Mouse (Mus musculus): ENCODE data around the gene Cpne4.

- TF ChIP-seq CTCF (IDR thresholded peaks at IDR 0.05; ENCODE audit: control insufficient read depth, insufficient read depth, insufficient replicate concordance, low read depth, low read length), result no peak
- no peak for TF ChIP-seq POLR2A (IDR thresholded peaks at IDR 0.05; ENCODE audit: control insufficient read depth, low read depth, low read length)
These were observed 257.7 kb downstream of the Cpne4 start for GRCm38 (mm10) chr9:104804776-104805175.

All from testis, adult 2 months (tissue).